Mouse (Mus musculus): ENCODE measurements around the gene Cplx2. TPM values are rescaled to one million over a fixed set of nuclear protein-coding genes. Genes with fewer than 3 reads are reported as not detected.

Cplx2 gene
- polyA plus RNA-seq, 1 experiment from 2014 or later: 11.2 TPM

- Histone ChIP-seq H3K36me3 (ENCODE audit: control insufficient read depth, insufficient read depth, low read length) (no peaks in the 10 kb centered on the region), H3K9ac (ENCODE audit: low read length) (no peak overlapping the region), H3K4me2 (ENCODE audit: low read depth) (no peak overlapping the region), H3K4me1 (ENCODE audit: control insufficient read depth, insufficient read depth, low read length) (peaks cover 20% of the 10 kb centered on the region), H3K27me3 (ENCODE audit: control insufficient read depth, insufficient read depth, low read length) (no peaks in the 10 kb centered on the region), H3K9me3 (ENCODE audit: control insufficient read depth, low read length) (no peaks in the 10 kb centered on the region), H3K27ac (ENCODE audit: low read depth, low read length) (peak overlapping the region; percentile 39; the same call in 1 of the 2 replicates), H3K4me3 (ENCODE audit: low read depth, low read length) (no peak overlapping the region)
- no peak for ATAC-seq (ENCODE audit: insufficient read depth, low FRiP score, low TSS enrichment)
- DNase-seq (ENCODE audit: low spot score): peak; percentile 71
- WGBS: 63% methylated on average over 22 of the region's 22 CpGs
These were observed 39.1 kb upstream of the Cplx2 start for GRCm38 (mm10) chr13:54331825-54332675.

GRCm38 (mm10) chr13:54332921-54333477, 38.1 kb upstream of the Cplx2 start:
- no peak overlapping the region for H3K27ac ChIP-seq (ENCODE audit: low read depth, low read length)

GRCm38 (mm10) chr13:54337058-54337457, 34.1 kb upstream of the Cplx2 start:
- Histone ChIP-seq H3K9me3 (ENCODE audit: control insufficient read depth, low read length) (no peaks in the 10 kb centered on the region), H3K27me3 (ENCODE audit: control insufficient read depth, insufficient read depth, low read length) (no peaks in the 10 kb centered on the region), H3K36me3 (ENCODE audit: control insufficient read depth, insufficient read depth, low read length) (no peaks in the 10 kb centered on the region), H3K4me1 (ENCODE audit: control insufficient read depth, insufficient read depth, low read length) (no peaks in the 10 kb centered on the region), H3K4me2 (ENCODE audit: low read depth) (no peak overlapping the region), H3K27ac (ENCODE audit: low read depth, low read length) (no peak overlapping the region), H3K4me3 (ENCODE audit: low read depth, low read length) (no peak overlapping the region), H3K9ac (ENCODE audit: low read length) (no peak overlapping the region)
- DNase-seq (ENCODE audit: low spot score) (no peak), ATAC-seq (ENCODE audit: insufficient read depth, low FRiP score, low TSS enrichment) (no peak)
- 80% methylated on average over 6 of the region's 6 CpGs for WGBS

More at GRCm38 (mm10) chr13:54332921-54333477, 38.1 kb upstream of the Cplx2 start:
- peaks cover 17% of the 10 kb centered on the region for H3K4me1 ChIP-seq (ENCODE audit: control insufficient read depth, insufficient read depth, low read length)
- H3K27me3 ChIP-seq (ENCODE audit: control insufficient read depth, insufficient read depth, low read length): no peaks in the 10 kb centered on the region
- H3K9ac ChIP-seq (ENCODE audit: low read length): no peak overlapping the region
- no peaks in the 10 kb centered on the region for H3K36me3 ChIP-seq (ENCODE audit: control insufficient read depth, insufficient read depth, low read length)
- no peak for ATAC-seq (ENCODE audit: insufficient read depth, low FRiP score, low TSS enrichment)
- no peak overlapping the region for H3K4me3 ChIP-seq (ENCODE audit: low read depth, low read length)
- no peaks in the 10 kb centered on the region for H3K9me3 ChIP-seq (ENCODE audit: control insufficient read depth, low read length)
- no peak overlapping the region for H3K4me2 ChIP-seq (ENCODE audit: low read depth)
- DNase-seq (ENCODE audit: low spot score): no peak
- WGBS: 78% methylated on average over 8 of the region's 8 CpGs

- Histone ChIP-seq H3K4me2 (ENCODE audit: low read depth) (no peak overlapping the region), H3K36me3 (ENCODE audit: control insufficient read depth, insufficient read depth, low read length) (no peaks in the 10 kb centered on the region), H3K27me3 (ENCODE audit: control insufficient read depth, insufficient read depth, low read length) (no peaks in the 10 kb centered on the region), H3K4me1 (ENCODE audit: control insufficient read depth, insufficient read depth, low read length) (no peaks in the 10 kb centered on the region), H3K9ac (ENCODE audit: low read length) (no peak overlapping the region), H3K27ac (ENCODE audit: low read depth, low read length) (no peak overlapping the region), H3K9me3 (ENCODE audit: control insufficient read depth, low read length) (no peaks in the 10 kb centered on the region), H3K4me3 (ENCODE audit: low read depth, low read length) (no peak overlapping the region)
- ATAC-seq (ENCODE audit: insufficient read depth, low FRiP score, low TSS enrichment): no peak
- no peak for DNase-seq (ENCODE audit: low spot score)
- WGBS: 86% methylated on average over 7 of the region's 7 CpGs
These were observed 33.6 kb upstream of the Cplx2 start for GRCm38 (mm10) chr13:54337541-54337940.

- Histone ChIP-seq H3K4me3 (ENCODE audit: low read depth, low read length) (no peak overlapping the region), H3K4me1 (ENCODE audit: control insufficient read depth, insufficient read depth, low read length) (no peaks in the 10 kb centered on the region), H3K9ac (ENCODE audit: low read length) (no peak overlapping the region), H3K27ac (ENCODE audit: low read depth, low read length) (no peak overlapping the region), H3K4me2 (ENCODE audit: low read depth) (no peak overlapping the region), H3K9me3 (ENCODE audit: control insufficient read depth, low read length) (no peaks in the 10 kb centered on the region), H3K27me3 (ENCODE audit: control insufficient read depth, insufficient read depth, low read length) (no peaks in the 10 kb centered on the region), H3K36me3 (ENCODE audit: control insufficient read depth, insufficient read depth, low read length) (no peaks in the 10 kb centered on the region)
- no peak for ATAC-seq (ENCODE audit: insufficient read depth, low FRiP score, low TSS enrichment)
- WGBS: 88% methylated on average over 5 of the region's 5 CpGs
- DNase-seq (ENCODE audit: low spot score): no peak
These were observed 32.3 kb upstream of the Cplx2 start for GRCm38 (mm10) chr13:54338815-54339214.

GRCm38 (mm10) chr13:54345885-54346647, 25.1 kb upstream of the Cplx2 start:
- DNase-seq (ENCODE audit: low spot score) (no peak), ATAC-seq (ENCODE audit: insufficient read depth, low FRiP score, low TSS enrichment) (peak; percentile 58)

GRCm38 (mm10) chr13:54348011-54348410, 23.1 kb upstream of the Cplx2 start:
- Histone ChIP-seq H3K4me3 (ENCODE audit: low read depth, low read length) (no peak overlapping the region), H3K27ac (ENCODE audit: low read depth, low read length) (no peak overlapping the region)

More at GRCm38 (mm10) chr13:54345885-54346647, 25.1 kb upstream of the Cplx2 start:
- H3K4me1 ChIP-seq (ENCODE audit: control insufficient read depth, insufficient read depth, low read length): no peaks in the 10 kb centered on the region
- 58% methylated on average over 15 of the region's 15 CpGs for WGBS
- no peak overlapping the region for H3K27ac ChIP-seq (ENCODE audit: low read depth, low read length)
- no peak overlapping the region for H3K9ac ChIP-seq (ENCODE audit: low read length)
- no peaks in the 10 kb centered on the region for H3K36me3 ChIP-seq (ENCODE audit: control insufficient read depth, insufficient read depth, low read length)
- no peaks in the 10 kb centered on the region for H3K9me3 ChIP-seq (ENCODE audit: control insufficient read depth, low read length)
- H3K4me3 ChIP-seq (ENCODE audit: low read depth, low read length): no peak overlapping the region
- H3K4me2 ChIP-seq (ENCODE audit: low read depth): no peak overlapping the region
- H3K27me3 ChIP-seq (ENCODE audit: control insufficient read depth, insufficient read depth, low read length): no peaks in the 10 kb centered on the region

GRCm38 (mm10) chr13:54349126-54349759, 21.9 kb upstream of the Cplx2 start:
- no peaks in the 10 kb centered on the region for H3K4me1 ChIP-seq (ENCODE audit: control insufficient read depth, insufficient read depth, low read length)
- no peaks in the 10 kb centered on the region for H3K27me3 ChIP-seq (ENCODE audit: control insufficient read depth, insufficient read depth, low read length)
- H3K36me3 ChIP-seq (ENCODE audit: control insufficient read depth, insufficient read depth, low read length): no peaks in the 10 kb centered on the region
- H3K27ac ChIP-seq (ENCODE audit: low read depth, low read length): no peak overlapping the region
- no peak overlapping the region for H3K9ac ChIP-seq (ENCODE audit: low read length)
- H3K9me3 ChIP-seq (ENCODE audit: control insufficient read depth, low read length): no peaks in the 10 kb centered on the region
- 87% methylated on average over 10 of the region's 10 CpGs for WGBS
- H3K4me3 ChIP-seq (ENCODE audit: low read depth, low read length): no peak overlapping the region
- no peak for DNase-seq (ENCODE audit: low spot score)
- no peak for ATAC-seq (ENCODE audit: insufficient read depth, low FRiP score, low TSS enrichment)
- H3K4me2 ChIP-seq (ENCODE audit: low read depth): no peak overlapping the region

More at GRCm38 (mm10) chr13:54348011-54348410, 23.1 kb upstream of the Cplx2 start:
- no peak overlapping the region for H3K4me2 ChIP-seq (ENCODE audit: low read depth)
- no peaks in the 10 kb centered on the region for H3K36me3 ChIP-seq (ENCODE audit: control insufficient read depth, insufficient read depth, low read length)
- no peak overlapping the region for H3K9ac ChIP-seq (ENCODE audit: low read length)
- WGBS: 69% methylated on average over 5 of the region's 5 CpGs
- DNase-seq (ENCODE audit: low spot score) (no peak), ATAC-seq (ENCODE audit: insufficient read depth, low FRiP score, low TSS enrichment) (no peak)
- no peaks in the 10 kb centered on the region for H3K4me1 ChIP-seq (ENCODE audit: control insufficient read depth, insufficient read depth, low read length)
- H3K27me3 ChIP-seq (ENCODE audit: control insufficient read depth, insufficient read depth, low read length): no peaks in the 10 kb centered on the region
- H3K9me3 ChIP-seq (ENCODE audit: control insufficient read depth, low read length): no peaks in the 10 kb centered on the region
